Mouse (Mus musculus) testis, postnatal 14 days (tissue): ENCODE measurements around the gene Prmt3.

ENCODE experiments used
- DNase-seq: peaks from one replicate; pipeline ENCODE4 v3.0.0; 2021; ENCODE audit warnings: low spot score

Gene Prmt3

GRCm38 (mm10) chr7:49857347-49857746, 79.2 kb downstream of the Prmt3 start:
- DNase-seq: no peak

GRCm38 (mm10) chr7:49858257-49858656, 80.1 kb downstream of the Prmt3 start:
- no peak for DNase-seq

GRCm38 (mm10) chr7:49859820-49860219, 81.7 kb downstream of the Prmt3 start:
- no peak for DNase-seq

- DNase-seq: no peak
Observed at GRCm38 (mm10) chr7:49861196-49861595, 83.0 kb downstream of the Prmt3 start.

GRCm38 (mm10) chr7:49863753-49864152, 85.6 kb downstream of the Prmt3 start:
- no peak for DNase-seq

- DNase-seq: no peak
Observed at GRCm38 (mm10) chr7:49869656-49870055, 91.5 kb downstream of the Prmt3 start.

GRCm38 (mm10) chr7:49870276-49870675, 92.1 kb downstream of the Prmt3 start:
- DNase-seq: no peak

GRCm38 (mm10) chr7:49877307-49877706, 99.2 kb downstream of the Prmt3 start:
- DNase-seq: no peak

- no peak for DNase-seq
Observed at GRCm38 (mm10) chr7:49879051-49879450, 100.9 kb downstream of the Prmt3 start.

- no peak for DNase-seq
Observed at GRCm38 (mm10) chr7:49879998-49880707, 102.0 kb downstream of the Prmt3 start.

- peak; percentile 15 for DNase-seq
Observed at GRCm38 (mm10) chr7:49882288-49882687, 104.1 kb downstream of the Prmt3 start.

- no peak for DNase-seq
Observed at GRCm38 (mm10) chr7:49882694-49883389, 104.7 kb downstream of the Prmt3 start.

GRCm38 (mm10) chr7:49887776-49888390, 109.7 kb downstream of the Prmt3 start:
- no peak for DNase-seq

GRCm38 (mm10) chr7:49894786-49895185, 116.6 kb downstream of the Prmt3 start:
- DNase-seq: no peak

- no peak for DNase-seq
Observed at GRCm38 (mm10) chr7:49895296-49895695, 117.2 kb downstream of the Prmt3 start.

GRCm38 (mm10) chr7:49902003-49902552, 123.9 kb downstream of the Prmt3 start:
- no peak for DNase-seq

- DNase-seq: no peak
Observed at GRCm38 (mm10) chr7:49907191-49908171, 129.3 kb downstream of the Prmt3 start.
